Mouse (Mus musculus) hindbrain, embryonic 12.5 days (tissue): ENCODE results near the gene Rnase4. TPM values are rescaled to one million over a fixed set of nuclear protein-coding genes. Genes with fewer than 3 reads are reported as not detected.
"Not testable (repeated sequence)": the region's sequence is repeated elsewhere in the genome, so short reads cannot be mapped to it uniquely, and the experiment has no call there.

Experiments
- ATAC-seq: fragments of 200-750 bp; cut with Nextera tagmentation; 2 replicates; pipeline ENCODE4 v1.8.0; 2017; ENCODE audit warnings: moderate TSS enrichment; ENCODE audit not compliant: low FRiP score
- H3K27ac ChIP-seq: fragments of 300-500 bp; sonication (generic); 2 replicates; pipeline ENCODE4 v1.5.1; 2016; ENCODE audit warnings: mild to moderate bottlenecking
- H3K27me3 ChIP-seq: fragments of 300-500 bp; sonication (generic); 2 replicates; pipeline ENCODE4 v1.6.1; 2016; ENCODE audit warnings: mild to moderate bottlenecking
- H3K36me3 ChIP-seq: fragments of 300-500 bp; sonication (generic); 2 replicates; pipeline ENCODE4 v1.6.1; 2016; ENCODE audit warnings: mild to moderate bottlenecking
- H3K4me1 ChIP-seq: fragments of 300-500 bp; sonication (generic); 2 replicates; pipeline ENCODE4 v1.6.1; 2016
- H3K4me2 ChIP-seq: fragments of 300-500 bp; sonication (generic); replicated peaks from 2 replicates; pipeline ENCODE4 v1.6.1; 2016; ENCODE audit warnings: mild to moderate bottlenecking
- H3K4me3 ChIP-seq: fragments of 300-500 bp; sonication (generic); 2 replicates; pipeline ENCODE4 v1.5.1; 2016; ENCODE audit warnings: mild to moderate bottlenecking
- H3K9ac ChIP-seq: fragments of 300-500 bp; sonication (generic); 2 replicates; pipeline ENCODE4 v1.6.1; 2016; ENCODE audit warnings: mild to moderate bottlenecking, moderate library complexity
- H3K9me3 ChIP-seq: fragments of 300-500 bp; sonication (generic); replicated peaks from 2 replicates; pipeline ENCODE4 v1.6.1; 2016; ENCODE audit warnings: mild to moderate bottlenecking
- WGBS: fragments of 180-500 bp; shearing (Covaris S2); methylation state at CpG from one replicate; pipeline ENCODE4 v1.1.7; 2016; 5-methylcytosine and 5-hydroxymethylcytosine counted together
- polyA plus RNA-seq: library from polyadenylated mRNA; unstranded; fragments of >200 nt; fragmentation: Nextera tagmentation; extraction: Ambion mirVana; gene quantifications from 2 replicates; pipeline ENCODE4 v1.2.1, GENCODE M21; 2016

The Rnase4 gene
- polyA plus RNA-seq, 1 experiment from 2014 or later, result 17.8 TPM

DNA sequence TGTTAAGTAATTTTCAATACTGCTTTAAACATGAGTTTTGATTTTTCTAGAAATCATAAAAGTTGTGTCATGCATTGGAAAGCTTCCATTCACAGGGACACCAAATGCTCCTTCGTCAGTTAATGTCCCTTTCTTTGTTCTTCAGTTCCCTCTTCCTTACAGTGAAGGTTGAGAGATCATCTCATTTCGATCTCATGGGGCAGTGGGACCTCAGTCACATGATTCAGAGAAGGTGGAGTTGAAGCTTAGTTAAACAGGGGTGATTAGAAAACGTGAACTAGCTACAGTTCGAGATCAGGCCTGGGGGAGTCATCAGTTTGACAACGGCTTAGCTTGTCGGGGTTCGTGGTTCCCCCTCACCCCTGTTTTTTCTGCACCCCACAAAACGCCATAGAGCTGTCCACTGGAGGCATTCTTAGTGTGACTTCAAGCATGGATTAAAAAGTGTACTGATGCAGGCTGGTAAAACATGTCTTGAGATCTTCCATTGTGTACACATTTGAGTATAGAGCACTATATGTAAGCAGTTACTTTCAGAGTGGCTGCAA is 1.3 kb downstream of the Rnase4 start:
- no peaks in the 10 kb centered on the region for H3K27me3 ChIP-seq
- H3K9me3 ChIP-seq, result no peaks in the 10 kb centered on the region
- ATAC-seq, result no peak
- WGBS, result 54% methylated on average over 8 of the region's 8 CpGs
- H3K4me3 ChIP-seq, result no peak overlapping the region
- H3K4me1 ChIP-seq, result peaks cover 7% of the 10 kb centered on the region; the same call in 1 of the 2 replicates
- peak overlapping the region; percentile 78; the same call in 1 of the 2 replicates for H3K4me2 ChIP-seq
- H3K9ac ChIP-seq, result no peak overlapping the region
- H3K36me3 ChIP-seq, result no peaks in the 10 kb centered on the region
- no peak overlapping the region for H3K27ac ChIP-seq

DNA sequence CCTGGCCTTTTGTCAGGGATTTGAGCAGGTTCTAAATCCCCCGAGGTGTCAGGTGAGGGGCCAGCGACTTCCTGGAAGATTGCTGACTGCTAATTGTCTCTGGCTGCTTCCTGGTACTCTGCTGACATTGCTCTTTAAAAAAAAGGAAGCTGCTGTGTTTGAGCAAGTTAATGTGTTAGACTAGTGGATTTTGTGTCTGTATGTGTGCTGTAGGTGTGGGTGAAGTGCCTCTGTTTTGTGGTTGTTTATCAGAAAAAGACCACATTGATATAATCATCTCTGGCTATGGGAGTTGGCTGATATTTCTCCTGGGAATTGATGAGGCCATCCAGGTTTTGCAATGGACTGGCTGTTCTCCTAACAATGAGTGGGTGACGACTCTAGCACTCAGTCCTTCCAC is 2.6 kb downstream of the Rnase4 start:
- no peak for ATAC-seq
- Histone ChIP-seq H3K4me3 (no peak overlapping the region), H3K9ac (no peak overlapping the region), H3K4me1 (peaks cover 4% of the 10 kb centered on the region; the same call in 1 of the 2 replicates), H3K27me3 (no peaks in the 10 kb centered on the region), H3K27ac (no peak overlapping the region), H3K36me3 (no peaks in the 10 kb centered on the region), H3K4me2 (no peak overlapping the region), H3K9me3 (no peaks in the 10 kb centered on the region)
- 36% methylated on average over 3 of the region's 3 CpGs for WGBS

DNA sequence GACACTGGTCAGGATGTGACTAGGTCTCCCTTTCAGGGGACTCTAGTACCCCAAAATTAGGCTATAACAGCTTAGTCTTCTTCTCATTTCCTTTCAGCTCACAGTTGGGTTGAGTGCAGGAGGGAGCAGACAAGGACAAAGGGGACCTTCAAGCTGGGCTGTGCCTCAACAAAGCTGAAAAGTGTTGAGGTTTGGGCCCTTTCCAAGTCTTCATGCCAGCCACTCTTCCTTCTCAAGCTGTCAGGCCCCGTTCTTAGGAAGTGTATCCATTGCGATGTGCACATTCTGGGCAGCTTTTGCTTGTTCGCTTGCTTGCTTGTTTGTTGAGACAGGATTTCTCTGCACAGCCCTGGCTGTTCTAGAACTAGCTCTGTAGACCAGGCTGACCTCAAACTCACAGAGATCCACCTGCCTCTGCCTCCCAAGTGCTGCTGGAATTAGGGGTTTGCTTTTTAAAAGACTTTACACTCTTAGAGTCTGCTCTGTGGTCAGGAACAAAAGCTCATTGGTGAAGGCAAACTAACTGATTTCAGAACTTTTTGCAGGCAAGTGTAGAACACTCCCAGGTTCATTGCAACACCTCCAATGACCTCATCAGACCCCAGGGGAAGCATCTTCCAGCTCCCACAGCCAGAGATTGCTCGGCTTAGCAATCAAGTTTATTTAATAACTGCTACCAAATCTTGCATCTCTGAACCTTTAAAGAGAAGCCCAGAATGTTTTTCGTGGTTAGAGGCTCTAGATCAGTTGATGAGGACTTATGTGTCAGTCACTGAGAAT is 3.4 kb downstream of the Rnase4 start:
- H3K4me2 ChIP-seq, result no peak overlapping the region
- no peaks in the 10 kb centered on the region for H3K36me3 ChIP-seq
- 85% methylated on average over 5 of the region's 5 CpGs for WGBS
- H3K9ac ChIP-seq, result no peak overlapping the region
- H3K9me3 ChIP-seq, result no peaks in the 10 kb centered on the region
- no peaks in the 10 kb centered on the region for H3K27me3 ChIP-seq
- H3K27ac ChIP-seq, result no peak overlapping the region
- H3K4me1 ChIP-seq, result no peaks in the 10 kb centered on the region; the same call in 1 of the 2 replicates
- H3K4me3 ChIP-seq, result no peak overlapping the region
- no peak for ATAC-seq

DNA sequence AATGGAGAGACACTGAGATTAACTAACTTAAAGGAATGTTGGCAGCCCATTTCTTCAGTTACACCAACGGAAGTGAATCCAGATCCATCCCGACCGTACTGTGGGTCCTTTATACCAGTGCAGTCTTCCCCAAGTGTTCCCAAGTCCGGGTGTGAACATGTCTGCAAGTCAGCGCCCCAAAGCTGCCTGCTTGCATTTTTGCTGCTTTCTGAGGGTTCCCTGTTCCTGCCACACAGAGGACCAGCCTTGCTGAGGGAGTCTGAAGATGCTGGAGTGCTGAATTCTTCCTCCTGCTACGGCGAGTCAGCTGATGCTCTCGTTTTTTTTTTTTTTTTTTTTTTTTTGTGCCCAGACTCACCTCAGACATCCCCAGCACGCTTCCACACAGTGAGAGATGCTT is 4.0 kb downstream of the Rnase4 start:
- Histone ChIP-seq H3K9me3 (no peaks in the 10 kb centered on the region), H3K9ac (no peak overlapping the region), H3K4me2 (no peak overlapping the region), H3K4me3 (no peak overlapping the region), H3K4me1 (no peaks in the 10 kb centered on the region; the same call in 1 of the 2 replicates), H3K36me3 (no peaks in the 10 kb centered on the region), H3K27ac (no peak overlapping the region), H3K27me3 (no peaks in the 10 kb centered on the region)
- 71% methylated on average over 9 of the region's 9 CpGs for WGBS
- ATAC-seq, result no peak

DNA sequence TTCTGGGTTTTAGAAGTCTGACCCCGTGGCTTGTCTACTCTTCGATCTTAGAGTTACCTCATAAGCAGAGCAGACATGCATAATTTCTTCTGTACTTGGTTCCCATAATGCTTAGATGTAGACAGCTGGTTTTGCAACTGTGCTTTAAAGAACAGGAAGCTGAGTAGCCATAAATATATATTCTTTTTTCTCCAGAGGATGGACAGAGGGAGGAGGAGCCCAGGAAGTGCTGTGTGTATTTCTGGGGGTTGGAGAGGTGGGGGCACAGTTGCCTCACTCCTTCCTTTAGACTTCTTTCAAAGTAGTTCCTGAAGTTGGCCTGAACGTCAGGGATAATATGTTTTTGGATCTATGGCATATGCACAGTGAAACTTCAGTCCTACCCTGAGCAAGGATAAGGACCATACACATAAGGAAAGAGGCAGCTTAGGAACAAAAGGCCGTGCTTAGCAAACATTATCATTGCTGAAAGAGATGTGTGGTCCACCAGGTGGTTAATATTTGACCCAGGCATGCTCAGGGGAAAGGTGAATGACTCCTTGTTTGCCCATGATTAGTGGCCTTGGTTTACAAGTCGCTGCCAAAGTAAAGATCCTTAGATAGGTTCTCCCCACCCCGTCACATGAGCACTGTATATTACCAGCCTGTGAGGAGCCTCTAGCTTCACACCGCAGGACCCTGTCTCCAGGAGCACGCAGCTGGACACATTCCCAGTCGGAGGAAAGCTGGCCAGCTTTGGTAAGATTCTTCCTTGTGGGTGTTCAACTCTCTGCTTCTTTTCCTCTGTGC is 5.1 kb downstream of the Rnase4 start:
- ATAC-seq, result no peak
- Histone ChIP-seq H3K36me3 (no peaks in the 10 kb centered on the region), H3K27me3 (no peaks in the 10 kb centered on the region), H3K4me2 (no peak overlapping the region), H3K4me1 (no peaks in the 10 kb centered on the region; the same call in 1 of the 2 replicates), H3K9me3 (no peaks in the 10 kb centered on the region), H3K9ac (no peak overlapping the region), H3K4me3 (no peak overlapping the region), H3K27ac (no peak overlapping the region)
- WGBS, result 67% methylated on average over 9 of the region's 9 CpGs

DNA sequence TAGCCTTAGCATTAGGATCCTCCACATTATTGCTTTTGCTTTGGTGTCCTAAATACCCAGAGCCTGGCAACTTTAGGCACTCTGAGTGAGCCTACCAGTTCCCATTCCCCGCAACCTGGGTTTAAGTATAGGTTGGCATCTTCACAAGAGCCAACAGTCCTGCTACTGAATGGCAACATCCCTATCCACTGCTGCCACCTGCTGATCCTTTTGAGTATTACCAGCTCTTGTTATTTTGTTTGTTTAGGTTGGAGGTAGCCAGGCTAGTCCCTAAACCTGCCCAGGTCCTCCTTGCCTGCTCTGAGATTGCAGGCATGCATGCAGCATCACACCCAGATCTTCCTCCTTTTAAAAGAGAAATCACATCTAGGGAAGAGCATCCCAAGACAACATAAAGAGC is 7.4 kb downstream of the Rnase4 start:
- WGBS, result 41% methylated on average over 1 of the region's 1 CpGs
- not testable (repeated sequence) for H3K27me3 ChIP-seq

DNA sequence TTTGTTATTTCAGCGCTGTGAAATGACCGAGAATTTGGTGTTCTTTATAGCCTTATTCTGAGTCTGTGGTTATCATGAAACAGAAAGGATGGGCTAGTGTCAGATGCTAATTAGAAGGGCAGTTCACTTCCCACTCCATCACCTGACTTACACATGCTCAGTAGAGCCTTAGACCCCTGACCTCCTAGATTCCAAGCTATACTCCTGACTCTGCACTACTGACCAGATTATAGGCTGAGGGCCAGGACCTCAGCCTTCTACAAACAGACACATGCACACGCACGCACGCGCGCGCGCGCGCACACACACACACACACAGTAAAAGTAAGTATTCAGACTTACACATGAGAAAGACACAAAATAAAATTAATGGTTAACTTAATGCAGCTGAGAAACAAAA is 8.0 kb downstream of the Rnase4 start:
- H3K4me1 ChIP-seq, result no peaks in the 10 kb centered on the region
- H3K36me3 ChIP-seq, result no peaks in the 10 kb centered on the region
- no peak for ATAC-seq
- H3K4me2 ChIP-seq, result no peak overlapping the region
- no peaks in the 10 kb centered on the region for H3K9me3 ChIP-seq
- no peak overlapping the region for H3K4me3 ChIP-seq
- no peaks in the 10 kb centered on the region for H3K27me3 ChIP-seq
- 91% methylated on average over 11 of the region's 11 CpGs for WGBS
- no peak overlapping the region for H3K9ac ChIP-seq
- H3K27ac ChIP-seq, result no peak overlapping the region

More for the DNA sequence above, 7.4 kb downstream of the Rnase4 start:
- not testable (repeated sequence) for H3K9me3 ChIP-seq, H3K36me3 ChIP-seq, H3K4me2 ChIP-seq, H3K9ac ChIP-seq, H3K4me3 ChIP-seq, H3K27ac ChIP-seq, H3K4me1 ChIP-seq
- ATAC-seq, result peak; percentile 43; the same call in 1 of the 2 replicates

DNA sequence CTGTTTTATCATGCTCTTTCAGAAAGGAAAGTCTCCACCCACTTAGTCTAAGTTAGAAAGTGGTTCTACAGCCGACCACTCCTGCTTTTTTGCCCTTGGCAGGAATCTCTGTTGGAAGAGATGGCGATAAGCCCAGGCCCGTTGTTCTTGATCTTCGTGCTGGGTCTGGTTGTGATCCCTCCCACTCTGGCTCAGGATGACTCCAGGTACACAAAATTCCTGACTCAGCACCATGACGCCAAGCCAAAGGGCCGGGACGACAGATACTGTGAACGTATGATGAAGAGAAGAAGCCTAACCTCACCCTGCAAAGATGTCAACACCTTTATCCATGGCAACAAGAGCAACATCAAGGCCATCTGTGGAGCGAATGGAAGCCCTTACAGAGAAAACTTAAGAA is 10.4 kb downstream of the Rnase4 start:
- Histone ChIP-seq H3K4me3 (no peak overlapping the region), H3K27ac (no peak overlapping the region), H3K9ac (no peak overlapping the region), H3K9me3 (no peaks in the 10 kb centered on the region), H3K4me1 (no peaks in the 10 kb centered on the region), H3K27me3 (no peaks in the 10 kb centered on the region), H3K4me2 (no peak overlapping the region), H3K36me3 (no peaks in the 10 kb centered on the region)
- ATAC-seq, result no peak
- WGBS, result 89% methylated on average over 9 of the region's 9 CpGs

DNA sequence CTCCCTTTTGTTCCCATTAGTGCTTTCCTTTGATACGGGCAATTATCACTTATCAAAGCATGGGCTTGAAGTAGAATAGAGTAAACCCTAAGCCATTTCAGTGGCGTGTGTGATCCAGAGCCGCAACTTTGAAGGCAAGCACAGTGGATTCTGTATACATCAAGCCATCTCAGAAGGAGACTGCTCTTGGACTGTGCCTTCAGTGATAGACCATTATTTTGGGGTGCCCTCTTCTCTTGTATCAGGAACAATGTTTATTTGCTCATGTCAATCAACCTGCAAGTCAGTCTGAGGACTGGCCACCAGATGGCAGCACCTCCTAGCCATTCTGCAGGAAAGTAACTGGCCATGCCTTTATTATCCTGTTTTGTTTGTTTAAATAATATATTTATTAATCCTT is 12.3 kb downstream of the Rnase4 start:
- Histone ChIP-seq H3K4me2 (no peak overlapping the region), H3K27ac (no peak overlapping the region), H3K9ac (no peak overlapping the region), H3K27me3 (no peaks in the 10 kb centered on the region), H3K4me1 (no peaks in the 10 kb centered on the region), H3K4me3 (no peak overlapping the region), H3K9me3 (no peaks in the 10 kb centered on the region), H3K36me3 (no peaks in the 10 kb centered on the region)
- 0 out of 2 replicates have a peak, but pooled peaks have one; percentile 16 for ATAC-seq
- whole genome bisulfite sequencing, result 61% methylated on average over 3 of the region's 3 CpGs

DNA sequence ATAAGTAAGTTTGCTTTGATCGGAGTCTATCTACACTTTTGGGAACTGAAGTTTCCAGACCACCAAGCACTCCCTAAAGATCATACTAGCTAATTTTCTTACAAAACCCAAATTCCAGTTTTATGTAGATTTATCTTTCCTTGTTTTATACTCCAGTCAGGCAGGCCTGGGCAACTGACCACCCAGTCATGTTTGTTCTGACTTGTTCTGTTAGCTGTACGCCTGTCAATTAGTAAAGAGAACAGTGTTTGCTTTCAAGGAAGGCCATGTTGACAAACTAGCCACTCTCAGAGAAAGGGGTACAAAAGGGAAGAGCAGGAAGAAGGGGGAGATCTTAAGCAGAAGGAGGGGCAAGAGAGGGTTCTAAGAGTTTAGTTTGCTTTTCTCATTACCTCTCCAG is 13.5 kb downstream of the Rnase4 start:
- Histone ChIP-seq H3K27me3 (no peaks in the 10 kb centered on the region), H3K27ac (no peak overlapping the region), H3K36me3 (no peaks in the 10 kb centered on the region), H3K4me3 (no peak overlapping the region), H3K9ac (no peak overlapping the region), H3K4me2 (no peak overlapping the region), H3K4me1 (no peaks in the 10 kb centered on the region), H3K9me3 (no peaks in the 10 kb centered on the region)
- WGBS, result 92% methylated on average over 2 of the region's 2 CpGs
- ATAC-seq, result no peak

DNA sequence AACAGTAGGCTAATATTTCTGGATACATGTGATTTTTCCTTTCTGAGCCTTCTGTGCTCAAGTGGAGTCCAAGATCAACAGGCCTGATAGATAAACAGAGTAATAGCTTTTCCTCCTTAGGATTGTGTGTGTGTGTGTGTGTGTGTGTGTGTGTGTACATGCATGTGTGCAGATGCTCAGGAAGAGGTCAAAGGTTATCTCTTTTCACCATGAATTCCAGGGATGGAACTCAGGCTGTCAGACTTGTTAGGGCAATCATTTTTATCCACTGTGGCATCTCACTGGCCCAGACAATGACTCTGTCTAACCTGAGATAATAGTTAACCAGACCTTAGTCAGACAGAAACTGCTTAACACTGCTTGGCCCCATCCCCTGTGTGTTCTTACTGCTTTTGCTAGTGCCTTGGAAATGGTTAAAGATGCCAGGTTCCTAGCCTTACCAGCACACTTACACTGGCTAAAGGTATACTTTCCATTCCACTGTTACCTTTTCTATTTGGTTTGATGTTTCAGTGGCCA is 15.6 kb downstream of the Rnase4 start:
- Histone ChIP-seq H3K9me3 (no peaks in the 10 kb centered on the region), H3K9ac (no peak overlapping the region), H3K27me3 (no peaks in the 10 kb centered on the region), H3K4me3 (no peak overlapping the region), H3K36me3 (no peaks in the 10 kb centered on the region), H3K27ac (no peak overlapping the region), H3K4me1 (no peaks in the 10 kb centered on the region), H3K4me2 (no peak overlapping the region)
- ATAC-seq, result no peak

DNA sequence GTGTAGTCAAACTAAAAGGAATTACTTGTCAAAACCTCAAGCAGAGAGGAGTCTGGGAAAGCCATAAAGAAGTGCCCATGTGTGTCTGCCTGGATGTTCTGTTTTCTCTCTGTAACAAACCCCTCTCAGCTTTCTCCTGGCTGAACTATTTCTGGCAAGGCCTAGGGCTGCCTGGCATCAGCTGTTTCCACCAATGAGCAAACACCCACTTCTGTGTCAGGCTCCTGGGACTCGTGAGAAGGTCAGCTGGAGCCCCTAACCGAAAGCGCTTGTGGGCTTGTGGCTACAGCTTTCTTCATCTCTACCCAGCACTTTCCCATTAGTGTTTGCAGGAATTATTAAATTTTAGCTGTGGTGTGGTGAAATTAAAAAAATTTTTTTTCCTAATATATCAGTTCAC is 21.1 kb downstream of the Rnase4 start:
- 77% methylated on average over 3 of the region's 3 CpGs for WGBS
- Histone ChIP-seq H3K4me1 (no peaks in the 10 kb centered on the region), H3K9me3 (no peaks in the 10 kb centered on the region), H3K9ac (no peak overlapping the region), H3K36me3 (no peaks in the 10 kb centered on the region), H3K27ac (no peak overlapping the region), H3K27me3 (no peaks in the 10 kb centered on the region), H3K4me2 (no peak overlapping the region), H3K4me3 (no peak overlapping the region)
- ATAC-seq, result no peak
